Mouse (Mus musculus) MEL-GATA-1-ER (cell line): Measurements from ENCODE around the gene Npas3.
A peak's percentile ranks its signal among the peaks of the same experiment; 100 is the strongest.

Source experiments
- DNase-seq: peaks from one replicate; pipeline ENCODE4 v3.0.0-alpha.2; 2012; ENCODE audit warnings: low read depth; ENCODE audit errors: extremely low read depth

The Npas3 gene

GRCm38 (mm10) chr12:53781850-53782552 is 533.5 kb downstream of the Npas3 start:
- DNase-seq = no peak

- no peak for DNase-seq
Measured at GRCm38 (mm10) chr12:53789501-53789900, 541.0 kb downstream of the Npas3 start.

GRCm38 (mm10) chr12:53794718-53795400 is 546.4 kb downstream of the Npas3 start:
- no peak for DNase-seq

GRCm38 (mm10) chr12:53801831-53802230 is 553.4 kb downstream of the Npas3 start:
- no peak for DNase-seq

- no peak for DNase-seq
Measured at GRCm38 (mm10) chr12:53802381-53802780, 553.9 kb downstream of the Npas3 start.

- no peak for DNase-seq
Measured at GRCm38 (mm10) chr12:53810081-53810480, 561.6 kb downstream of the Npas3 start.

- DNase-seq = no peak
Measured at GRCm38 (mm10) chr12:53814291-53814690, 565.8 kb downstream of the Npas3 start.

GRCm38 (mm10) chr12:53819982-53820381 is 571.5 kb downstream of the Npas3 start:
- DNase-seq = no peak

GRCm38 (mm10) chr12:53822881-53823280 is 574.4 kb downstream of the Npas3 start:
- DNase-seq = no peak

GRCm38 (mm10) chr12:53825251-53825650 is 576.8 kb downstream of the Npas3 start:
- DNase-seq = no peak

GRCm38 (mm10) chr12:53825898-53826605 is 577.6 kb downstream of the Npas3 start:
- no peak for DNase-seq

GRCm38 (mm10) chr12:53826812-53827211 is 578.3 kb downstream of the Npas3 start:
- DNase-seq = no peak

GRCm38 (mm10) chr12:53832590-53832989 is 584.1 kb downstream of the Npas3 start:
- no peak for DNase-seq

- no peak for DNase-seq
Measured at GRCm38 (mm10) chr12:53833348-53833747, 584.9 kb downstream of the Npas3 start.

- DNase-seq = no peak
Measured at GRCm38 (mm10) chr12:53836031-53836790, 587.7 kb downstream of the Npas3 start.

GRCm38 (mm10) chr12:53837408-53837807 is 588.9 kb downstream of the Npas3 start:
- peak; percentile 48 for DNase-seq

- no peak for DNase-seq
Measured at GRCm38 (mm10) chr12:53838541-53838940, 590.1 kb downstream of the Npas3 start.

GRCm38 (mm10) chr12:53841928-53842671 is 593.6 kb downstream of the Npas3 start:
- DNase-seq = peak; percentile 87

- no peak for DNase-seq
Measured at GRCm38 (mm10) chr12:53843626-53844025, 595.1 kb downstream of the Npas3 start.

- no peak for DNase-seq
Measured at GRCm38 (mm10) chr12:53846154-53846665, 597.7 kb downstream of the Npas3 start.

GRCm38 (mm10) chr12:53849263-53849662 is 600.8 kb downstream of the Npas3 start:
- DNase-seq = no peak
